Mouse (Mus musculus): Measurements from ENCODE around the gene Epha2.

DNA sequence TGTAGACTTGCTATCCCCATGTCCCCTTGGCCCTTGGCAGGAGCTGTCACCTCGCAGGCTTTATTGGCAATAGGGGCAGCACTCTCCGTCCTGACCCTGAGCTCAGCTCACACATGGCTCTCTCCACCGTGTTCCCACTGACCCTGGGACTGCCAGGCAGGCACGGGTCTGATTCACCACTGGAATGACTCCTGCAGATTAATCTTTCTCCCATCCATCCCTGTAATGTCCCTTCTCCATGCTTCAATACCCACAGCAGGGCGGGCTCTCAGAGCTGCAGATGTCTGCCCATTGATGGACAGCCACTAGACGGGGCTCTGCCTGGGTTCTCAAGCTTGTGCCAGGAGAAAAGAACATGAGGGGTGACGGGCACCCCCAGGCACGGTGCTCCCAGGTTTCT lies 64.1 kb downstream of the Epha2 start:
- TF ChIP-seq HCFC1 (IDR thresholded peaks at IDR 0.05; ENCODE audit: borderline replicate concordance, insufficient read depth, low read length) (no peak), ZNF384 (IDR thresholded peaks at IDR 0.05; ENCODE audit: low read depth, low read length) (no peak), MAFK (IDR thresholded peaks at IDR 0.05; ENCODE audit: insufficient read depth, low read depth, low read length) (no peak), ZC3H11A (IDR thresholded peaks at IDR 0.05; ENCODE audit: borderline replicate concordance, low read depth, low read length) (no peak)
